Mouse (Mus musculus) hindbrain, postnatal 0 days (tissue): ENCODE results near the gene Zfp51. TPM values are rescaled to one million over a fixed set of nuclear protein-coding genes. Genes with fewer than 3 reads are reported as not detected.
A peak's percentile ranks its signal among the peaks of the same experiment; 100 is the strongest.
"Not testable (repeated sequence)": the region's sequence is repeated elsewhere in the genome, so short reads cannot be mapped to it uniquely, and the experiment has no call there.

Experiments used
- ATAC-seq: fragments of 200-750 bp; cut with Nextera tagmentation; 2 replicates; pipeline ENCODE4 v1.8.0; 2017; ENCODE audit warnings: mild to moderate bottlenecking, moderate TSS enrichment, moderate library complexity
- DNase-seq: peaks from one replicate; pipeline ENCODE4 v3.0.0-alpha.2; 2015; ENCODE audit warnings: low spot score
- H3K27ac ChIP-seq: fragments of 300-500 bp; sonication (generic); 2 replicates; pipeline ENCODE4 v1.5.1; 2014; ENCODE audit warnings: mild to moderate bottlenecking
- H3K27me3 ChIP-seq: fragments of 300-500 bp; sonication (generic); 2 replicates; pipeline ENCODE4 v1.6.1; 2014; ENCODE audit warnings: low read length, mixed read lengths; ENCODE audit not compliant: insufficient read depth
- H3K36me3 ChIP-seq: fragments of 300-500 bp; sonication (generic); 2 replicates; pipeline ENCODE4 v1.6.1; 2014; ENCODE audit warnings: low read length, mixed read lengths; ENCODE audit not compliant: insufficient read depth
- H3K4me1 ChIP-seq: fragments of 300-500 bp; sonication (generic); 2 replicates; pipeline ENCODE4 v1.6.1; 2014; ENCODE audit warnings: antibody characterized with exemption, low read length, mixed read lengths; ENCODE audit not compliant: insufficient read depth
- H3K4me2 ChIP-seq: fragments of 300-500 bp; sonication (generic); 2 replicates; pipeline ENCODE4 v1.6.1; 2014; ENCODE audit warnings: low read depth, mild to moderate bottlenecking, low read length, moderate library complexity, mixed read lengths
- H3K4me3 ChIP-seq: fragments of 300-500 bp; sonication (generic); 2 replicates; pipeline ENCODE4 v1.5.1; 2014; ENCODE audit warnings: low read length
- H3K9ac ChIP-seq: fragments of 300-500 bp; sonication (generic); replicated peaks from 2 replicates; pipeline ENCODE4 v1.6.1; 2014; ENCODE audit warnings: mild to moderate bottlenecking, low read length, moderate library complexity, mixed read lengths
- H3K9me3 ChIP-seq: fragments of 300-500 bp; sonication (generic); 2 replicates; pipeline ENCODE4 v1.6.1; 2016; ENCODE audit warnings: low read length, mixed read lengths
- CTCF ChIP-seq: IDR thresholded peaks from 2 replicates; pipeline ENCODE4 v1.5.1; 2016; ENCODE audit warnings: antibody characterized with exemption, control low read depth, low read depth
- WGBS: fragments of 180-500 bp; shearing (Covaris S2); extraction: QIAGEN DNeasy Blood & Tissue Kit; methylation state at CpG from one replicate; pipeline ENCODE4 v1.1.7; 2014; 5-methylcytosine and 5-hydroxymethylcytosine counted together
- polyA plus RNA-seq: library from polyadenylated mRNA; unstranded; fragments of >200 nt; fragmentation: Nextera tagmentation; extraction: Ambion mirVana; gene quantifications from 2 replicates; pipeline ENCODE4 v1.2.1, GENCODE M21; 2015
- total RNA-seq: library from RNA; depleted of rRNA; stranded (reverse); fragments of >200 nt; gene quantifications from 2 replicates; pipeline ENCODE4 v1.2.3, GENCODE M21; 2014; rRNA removed

Zfp51 gene
- 2.9 and 3.2 TPM in 2 replicates for total RNA-seq
- 5.6 TPM in 2 replicates for polyA plus RNA-seq

GRCm38 (mm10) chr17:21450138-21450704 lies at the start of gene Zfp51:
Gene Zfp51, plus strand, starts transcription at chr17:21450374.
- Histone ChIP-seq H3K9me3 (no peaks in the 10 kb centered on the region), H3K9ac (peak within 1 kb of the TSS; percentile 51), H3K27ac (peak within 1 kb of the TSS; percentile 81), H3K4me3 (peak within 1 kb of the TSS; percentile 60), H3K4me1 (peaks cover 6% of the 10 kb centered on the region), H3K27me3 (no peaks in the 10 kb centered on the region), H3K36me3 (no peaks in the 10 kb centered on the region), H3K4me2 (peak within 1 kb of the TSS; percentile 73)
- ATAC-seq (peak; percentile 98), DNase-seq (peak; percentile 92)
- under 1% methylated on average over 26 of the region's 26 CpGs for WGBS
- no peak for TF ChIP-seq CTCF

GRCm38 (mm10) chr17:21422664-21423599 lies 27.2 kb upstream of the Zfp51 start, which contains the start of gene Zfp54:
Gene Zfp54, plus strand, starts transcription at chr17:21423227.
- Histone ChIP-seq H3K4me2 (peak within 1 kb of the TSS; percentile 84), H3K27me3 (no peaks in the 10 kb centered on the region), H3K4me1 (no peaks in the 10 kb centered on the region), H3K36me3 (no peaks in the 10 kb centered on the region), H3K27ac (peak within 1 kb of the TSS; percentile 17; the same call in 1 of the 2 replicates), H3K4me3 (peak within 1 kb of the TSS; percentile 41), H3K9me3 (no peaks in the 10 kb centered on the region), H3K9ac (peak within 1 kb of the TSS; percentile 53; the same call in 1 of the 2 replicates)
- ATAC-seq: peak; percentile 98
- peak; percentile 75 for DNase-seq
- whole genome bisulfite sequencing: under 1% methylated on average over 22 of the region's 22 CpGs
- peak; percentile 82 for TF ChIP-seq CTCF

GRCm38 (mm10) chr17:21438806-21439400 lies 11.3 kb upstream of the Zfp51 start:
- not testable (repeated sequence) for H3K4me2 ChIP-seq, H3K9ac ChIP-seq, H3K27ac ChIP-seq, H3K9me3 ChIP-seq, ATAC-seq, H3K4me3 ChIP-seq, DNase-seq, H3K4me1 ChIP-seq, H3K27me3 ChIP-seq, H3K36me3 ChIP-seq
- 84% methylated on average over 9 of the region's 9 CpGs for WGBS

- Histone ChIP-seq H3K4me3 (peak overlapping the region; percentile 60), H3K9me3 (no peaks in the 10 kb centered on the region), H3K4me1 (peaks cover 6% of the 10 kb centered on the region), H3K27ac (peak overlapping the region; percentile 81), H3K36me3 (no peaks in the 10 kb centered on the region), H3K4me2 (peak overlapping the region; percentile 73), H3K9ac (peak overlapping the region; percentile 51), H3K27me3 (no peaks in the 10 kb centered on the region)
- WGBS: 1% methylated on average over 3 of the region's 3 CpGs
- DNase-seq (peak; percentile 91), ATAC-seq (peak; percentile 80)
- peak; percentile 81 for TF ChIP-seq CTCF
Measured at GRCm38 (mm10) chr17:21449669-21450068, 505 bp upstream of the Zfp51 start.

GRCm38 (mm10) chr17:21463550-21463949 lies 13.4 kb downstream of the Zfp51 start:
- DNase-seq (no peak), ATAC-seq (no peak)
- no peak for TF ChIP-seq CTCF
- H3K4me1 ChIP-seq: no peaks in the 10 kb centered on the region
- H3K9me3 ChIP-seq: no peaks in the 10 kb centered on the region
- no peaks in the 10 kb centered on the region for H3K27me3 ChIP-seq
- H3K27ac ChIP-seq: no peak overlapping the region
- peaks cover 11% of the 10 kb centered on the region; the same call in 1 of the 2 replicates for H3K36me3 ChIP-seq
- H3K9ac ChIP-seq: no peak overlapping the region
- no peak overlapping the region for H3K4me3 ChIP-seq
- H3K4me2 ChIP-seq: no peak overlapping the region
- 90% methylated on average over 5 of the region's 5 CpGs for WGBS

GRCm38 (mm10) chr17:21472032-21472652 lies 22.0 kb downstream of the Zfp51 start:
- TF ChIP-seq CTCF: no peak
- ATAC-seq (no peak), DNase-seq (no peak)
- Histone ChIP-seq H3K4me1 (0 out of 2 replicates have a peak, but pooled peaks cover 3% of the 10 kb centered on the region), H3K4me3 (no peak overlapping the region), H3K27ac (no peak overlapping the region), H3K9me3 (no peaks in the 10 kb centered on the region), H3K27me3 (no peaks in the 10 kb centered on the region), H3K36me3 (no peaks in the 10 kb centered on the region), H3K4me2 (no peak overlapping the region), H3K9ac (no peak overlapping the region)
- WGBS: 62% methylated on average over 3 of the region's 3 CpGs
